Mouse (Mus musculus) hindbrain, embryonic 10.5 days (tissue): ENCODE data around the gene Sdk1. TPM values are rescaled to one million over a fixed set of nuclear protein-coding genes. Genes with fewer than 3 reads are reported as not detected.

Source experiments
- DNase-seq: peaks from one replicate; pipeline ENCODE4 v3.0.0-alpha.2; 2017; ENCODE audit warnings: low spot score
- H3K27ac ChIP-seq: fragments of 300-500 bp; sonication (generic); 2 replicates; pipeline ENCODE4 v1.5.1; 2016; ENCODE audit warnings: mild to moderate bottlenecking, moderate library complexity
- H3K27me3 ChIP-seq: fragments of 300-500 bp; sonication (generic); 2 replicates; pipeline ENCODE4 v1.6.1; 2016; ENCODE audit warnings: mild to moderate bottlenecking; ENCODE audit not compliant: poor library complexity, insufficient read depth, severe bottlenecking
- H3K36me3 ChIP-seq: fragments of 300-500 bp; sonication (generic); 2 replicates; pipeline ENCODE4 v1.6.1; 2016; ENCODE audit warnings: mild to moderate bottlenecking, moderate library complexity
- H3K4me1 ChIP-seq: fragments of 300-500 bp; sonication (generic); replicated peaks from 2 replicates; pipeline ENCODE4 v1.6.1; 2016; ENCODE audit warnings: mild to moderate bottlenecking
- H3K4me3 ChIP-seq: fragments of 300-500 bp; sonication (generic); 2 replicates; pipeline ENCODE4 v1.5.1; 2016; ENCODE audit warnings: mild to moderate bottlenecking, moderate library complexity
- H3K9me3 ChIP-seq: fragments of 300-500 bp; sonication (generic); 2 replicates; pipeline ENCODE4 v1.6.1; 2016; ENCODE audit warnings: mild to moderate bottlenecking, moderate library complexity
- WGBS: fragments of 180-500 bp; shearing (Covaris S2); methylation state at CpG from one replicate; pipeline ENCODE4 v1.1.7; 2016; 5-methylcytosine and 5-hydroxymethylcytosine counted together
- polyA plus RNA-seq: library from polyadenylated mRNA; unstranded; fragments of >200 nt; fragmentation: Nextera tagmentation; extraction: Ambion mirVana; gene quantifications from 2 replicates; pipeline ENCODE4 v1.2.1, GENCODE M21; 2016

The Sdk1 gene
- polyA plus RNA-seq, 1 experiment from 2014 or later, result 0.99 TPM

DNA sequence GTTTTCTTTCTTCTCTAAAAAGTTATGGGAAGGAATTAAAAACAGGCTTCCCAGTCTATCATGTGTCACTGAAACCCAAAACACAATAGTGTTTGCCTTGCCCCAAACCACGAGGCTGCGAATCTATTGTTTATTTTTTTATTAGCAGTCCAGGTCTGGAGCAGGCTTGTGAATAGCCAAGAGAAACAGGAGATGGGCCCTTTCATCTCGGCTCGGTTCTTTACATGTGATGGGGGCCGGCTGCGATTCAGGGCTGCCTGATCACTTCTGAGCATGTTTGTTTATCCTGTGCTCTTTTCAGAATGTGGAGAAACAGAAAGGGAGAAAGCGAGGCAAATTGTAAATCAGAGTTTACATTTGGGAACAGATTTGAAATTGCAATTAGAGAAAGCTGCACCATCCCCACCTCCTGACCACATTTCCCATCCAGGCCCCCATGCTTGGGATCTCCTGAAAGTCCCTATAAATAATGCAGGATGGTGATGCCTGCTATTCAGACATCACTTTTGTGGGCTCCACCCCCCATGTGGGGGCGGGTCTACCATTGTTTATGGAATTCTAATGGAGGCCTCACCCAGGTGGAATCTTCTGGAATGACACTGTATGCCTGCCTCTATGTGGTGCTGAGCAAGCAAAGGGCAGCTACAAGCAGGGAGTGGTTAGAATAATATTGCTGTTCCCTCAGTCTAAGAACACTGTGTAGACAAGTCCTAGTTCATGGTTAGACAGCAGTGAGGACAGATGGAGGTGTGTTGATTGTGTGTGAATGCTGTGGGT lies 301.8 kb downstream of the Sdk1 start:
- peak; percentile 22 for DNase-seq
- H3K4me1 ChIP-seq, result peaks cover 43% of the 10 kb centered on the region
- no peak overlapping the region for H3K4me3 ChIP-seq
- H3K9me3 ChIP-seq, result no peaks in the 10 kb centered on the region
- H3K27me3 ChIP-seq, result no peaks in the 10 kb centered on the region
- no peaks in the 10 kb centered on the region for H3K36me3 ChIP-seq
- WGBS, result 21% methylated on average over 8 of the region's 8 CpGs
- peak overlapping the region; percentile 62 for H3K27ac ChIP-seq

DNA sequence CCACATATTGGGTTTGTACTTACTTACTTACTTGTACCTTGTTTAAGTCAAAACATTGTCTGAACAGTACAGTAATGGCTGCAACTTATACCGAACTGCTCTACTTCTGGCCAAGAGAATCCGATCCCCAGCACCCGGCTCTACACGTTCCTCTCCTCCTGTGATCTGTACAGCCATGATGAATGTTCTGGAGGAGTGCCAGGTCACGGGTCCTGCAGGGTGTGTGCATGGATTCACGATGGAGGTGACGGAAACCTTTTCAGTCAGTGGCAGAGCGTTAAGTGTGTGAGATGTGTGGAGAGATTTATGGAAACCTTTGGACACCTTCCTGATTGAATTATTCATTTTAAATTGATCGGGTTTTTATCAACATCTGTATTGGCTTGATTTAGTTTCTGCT lies 312.2 kb downstream of the Sdk1 start:
- DNase-seq, result no peak

DNA sequence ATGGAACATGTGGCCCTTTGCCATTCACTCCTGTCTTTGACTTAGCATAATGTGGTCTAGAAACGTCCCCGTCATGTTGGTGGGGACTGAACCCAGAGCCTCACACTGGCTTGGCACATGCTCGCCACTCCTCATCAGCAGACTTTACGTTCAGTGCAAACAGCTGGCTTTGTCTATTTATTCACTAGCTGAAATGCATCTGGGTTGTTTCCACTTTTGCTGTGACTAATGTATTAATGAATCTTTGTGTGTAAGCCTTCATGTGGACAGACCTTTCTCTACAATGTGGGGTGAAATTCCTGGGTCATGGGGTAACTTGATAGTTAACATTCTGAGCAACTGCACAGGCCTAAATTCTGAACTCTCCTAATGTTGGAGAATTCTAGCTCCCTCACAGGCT lies 317.4 kb downstream of the Sdk1 start:
- peaks cover 35% of the 10 kb centered on the region for H3K4me1 ChIP-seq
- H3K4me3 ChIP-seq, result no peak overlapping the region
- DNase-seq, result no peak
- no peaks in the 10 kb centered on the region for H3K36me3 ChIP-seq
- H3K27me3 ChIP-seq, result no peaks in the 10 kb centered on the region
- no peaks in the 10 kb centered on the region for H3K9me3 ChIP-seq
- 51% methylated on average over 4 of the region's 4 CpGs for WGBS
- H3K27ac ChIP-seq, result no peak overlapping the region

More for the DNA sequence above, 312.2 kb downstream of the Sdk1 start:
- Histone ChIP-seq H3K4me3 (no peak overlapping the region), H3K4me1 (peaks cover 30% of the 10 kb centered on the region), H3K27ac (no peak overlapping the region), H3K36me3 (no peaks in the 10 kb centered on the region), H3K27me3 (no peaks in the 10 kb centered on the region), H3K9me3 (no peaks in the 10 kb centered on the region)
- WGBS, result 92% methylated on average over 9 of the region's 9 CpGs

DNA sequence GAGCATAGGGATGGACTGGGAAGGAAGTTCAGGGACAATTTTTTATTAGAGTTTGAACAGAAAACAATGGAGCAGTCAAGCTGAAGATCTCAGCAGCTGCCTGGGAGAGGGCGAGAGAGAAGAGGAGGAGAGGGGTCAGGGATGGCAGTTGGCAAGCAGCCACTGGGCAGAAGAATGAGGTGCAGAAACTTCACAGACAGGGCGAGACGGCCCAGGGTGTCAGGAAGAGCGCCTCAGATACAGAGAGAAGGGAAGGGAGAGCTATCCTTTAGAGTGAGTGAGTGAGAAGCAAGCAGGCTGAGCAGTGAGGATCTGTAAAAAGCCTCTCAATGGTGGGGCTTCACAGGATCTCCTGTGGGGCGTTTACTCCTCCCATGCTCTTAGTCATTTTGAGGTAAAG lies 319.0 kb downstream of the Sdk1 start:
- 63% methylated on average over 5 of the region's 5 CpGs for WGBS
- Histone ChIP-seq H3K27ac (no peak overlapping the region), H3K27me3 (no peaks in the 10 kb centered on the region), H3K36me3 (no peaks in the 10 kb centered on the region), H3K4me1 (peaks cover 32% of the 10 kb centered on the region), H3K4me3 (no peak overlapping the region), H3K9me3 (no peaks in the 10 kb centered on the region)
- no peak for DNase-seq

DNA sequence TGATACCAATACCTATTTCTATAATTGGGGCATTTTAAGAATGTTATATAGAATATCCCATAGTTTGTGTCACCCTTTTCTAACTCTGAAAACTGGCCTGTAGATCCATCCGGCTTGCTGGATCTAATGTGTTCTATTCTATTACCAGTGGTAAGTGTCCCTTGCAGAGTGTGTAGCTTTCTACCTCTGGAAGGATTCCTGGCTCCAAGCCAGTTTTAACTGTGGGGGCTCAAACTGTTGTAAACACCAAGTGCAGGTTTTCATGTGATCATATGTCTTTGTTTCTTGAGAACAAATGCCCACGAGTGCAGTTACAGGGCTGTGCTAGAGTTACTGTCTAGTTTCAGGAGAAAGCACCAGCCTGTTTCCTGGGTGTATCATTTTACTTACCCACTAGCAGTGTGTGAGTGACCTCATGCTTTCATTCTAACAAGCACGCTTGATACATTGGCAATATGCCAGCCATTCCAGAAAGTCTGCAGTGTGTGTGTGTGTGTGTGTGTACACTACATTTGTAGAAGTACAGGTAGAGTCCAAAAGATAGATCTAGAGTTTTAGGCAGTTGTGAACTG lies 320.8 kb downstream of the Sdk1 start:
- WGBS, result 81% methylated on average over 3 of the region's 3 CpGs
- Histone ChIP-seq H3K4me3 (no peak overlapping the region), H3K9me3 (no peaks in the 10 kb centered on the region), H3K27ac (no peak overlapping the region), H3K36me3 (no peaks in the 10 kb centered on the region), H3K27me3 (no peaks in the 10 kb centered on the region), H3K4me1 (peaks cover 15% of the 10 kb centered on the region)
- no peak for DNase-seq

DNA sequence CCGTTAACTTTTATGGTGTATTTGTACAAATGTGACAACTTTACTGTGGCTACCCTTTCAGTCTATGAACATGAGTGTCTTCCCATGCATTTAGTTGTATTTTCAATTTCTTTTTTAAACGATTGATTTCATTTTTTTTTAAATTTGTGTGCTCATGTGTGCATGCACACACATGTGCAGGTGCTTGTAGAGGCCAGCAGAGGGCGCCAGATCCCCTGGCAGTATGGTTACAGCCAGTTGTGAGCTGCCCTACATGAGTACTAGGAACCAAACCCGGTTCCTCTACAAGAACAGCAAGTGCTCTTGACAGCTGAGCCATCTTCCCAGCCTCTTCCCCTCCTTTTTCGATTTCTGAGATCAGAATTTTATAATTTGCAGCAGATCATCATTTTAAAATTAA lies 322.9 kb downstream of the Sdk1 start:
- Histone ChIP-seq H3K36me3 (no peaks in the 10 kb centered on the region), H3K9me3 (no peaks in the 10 kb centered on the region), H3K4me1 (0 out of 2 replicates have a peak, but pooled peaks cover 2% of the 10 kb centered on the region), H3K4me3 (no peak overlapping the region), H3K27ac (no peak overlapping the region), H3K27me3 (no peaks in the 10 kb centered on the region)
- no peak for DNase-seq
- 83% methylated on average over 5 of the region's 5 CpGs for WGBS

DNA sequence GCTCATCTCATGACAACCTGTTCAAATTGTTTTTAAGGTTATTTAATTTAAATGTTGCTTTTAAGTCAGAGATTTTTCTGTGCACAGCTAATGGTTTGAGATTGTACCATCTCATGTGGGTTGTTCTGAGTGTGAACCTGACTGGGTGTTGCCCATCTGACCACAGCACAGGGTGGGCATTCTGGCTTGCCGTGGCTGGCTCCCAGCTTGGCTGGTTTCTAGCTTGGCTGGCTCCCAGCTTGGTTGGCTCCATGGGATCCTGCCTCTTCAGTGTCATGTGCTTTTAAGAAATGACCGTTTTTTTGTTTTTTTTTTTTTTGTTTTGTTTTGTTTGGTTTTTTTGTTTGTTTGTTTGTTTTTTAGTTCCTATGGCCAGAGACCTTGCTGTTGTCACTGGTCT lies 326.8 kb downstream of the Sdk1 start:
- Histone ChIP-seq H3K36me3 (no peaks in the 10 kb centered on the region), H3K4me3 (no peak overlapping the region), H3K9me3 (no peaks in the 10 kb centered on the region), H3K4me1 (no peaks in the 10 kb centered on the region), H3K27ac (no peak overlapping the region), H3K27me3 (no peaks in the 10 kb centered on the region)
- no peak for DNase-seq
- WGBS, result 89% methylated on average over 2 of the region's 2 CpGs

DNA sequence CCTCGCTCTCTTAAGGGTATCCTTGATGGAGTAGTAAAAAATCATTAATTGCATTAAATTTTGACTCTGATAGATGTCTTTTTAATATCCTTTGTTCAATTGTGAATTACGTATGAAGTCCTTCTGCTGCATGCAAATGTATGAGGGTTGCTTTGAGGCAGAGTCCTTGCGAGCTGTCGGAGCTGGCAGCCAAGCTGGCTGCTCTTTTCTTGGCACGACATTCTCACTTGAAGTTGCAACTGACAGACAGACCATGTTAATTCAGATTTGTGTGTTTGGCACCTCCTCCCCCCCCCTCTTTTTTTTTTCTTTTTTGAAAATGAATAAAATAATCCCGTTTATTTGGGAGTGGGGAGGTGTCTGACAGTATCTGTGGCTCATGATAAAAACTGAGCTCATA lies 329.2 kb downstream of the Sdk1 start:
- Histone ChIP-seq H3K36me3 (no peaks in the 10 kb centered on the region), H3K4me1 (no peaks in the 10 kb centered on the region), H3K4me3 (no peak overlapping the region), H3K27ac (no peak overlapping the region), H3K9me3 (no peaks in the 10 kb centered on the region), H3K27me3 (no peaks in the 10 kb centered on the region)
- 79% methylated on average over 6 of the region's 6 CpGs for WGBS
- DNase-seq, result no peak

DNA sequence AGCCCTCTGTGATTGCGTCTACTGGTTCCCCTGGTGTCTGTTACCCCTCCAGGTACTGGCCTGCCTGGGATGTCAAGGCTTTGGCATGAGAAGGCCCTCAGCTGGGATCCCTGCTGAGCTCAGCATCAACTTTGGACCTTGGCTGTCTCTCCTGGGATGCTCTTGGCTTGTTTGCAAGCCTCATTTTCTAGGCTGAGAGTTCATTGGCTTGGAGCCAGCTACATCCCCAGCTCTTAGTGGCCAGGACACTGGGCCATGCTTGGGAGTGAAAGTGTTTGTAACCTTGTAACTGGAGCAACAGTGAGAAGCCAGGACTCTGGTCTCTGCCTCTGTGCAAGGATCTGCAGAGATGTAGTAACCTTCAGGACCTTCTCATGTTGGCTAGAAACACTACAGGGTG lies 333.0 kb downstream of the Sdk1 start:
- DNase-seq, result no peak
- Histone ChIP-seq H3K27ac (no peak overlapping the region), H3K27me3 (no peaks in the 10 kb centered on the region), H3K36me3 (no peaks in the 10 kb centered on the region), H3K4me3 (no peak overlapping the region), H3K4me1 (no peaks in the 10 kb centered on the region), H3K9me3 (no peaks in the 10 kb centered on the region)
- 80% methylated on average over 1 of the region's 1 CpGs for WGBS

DNA sequence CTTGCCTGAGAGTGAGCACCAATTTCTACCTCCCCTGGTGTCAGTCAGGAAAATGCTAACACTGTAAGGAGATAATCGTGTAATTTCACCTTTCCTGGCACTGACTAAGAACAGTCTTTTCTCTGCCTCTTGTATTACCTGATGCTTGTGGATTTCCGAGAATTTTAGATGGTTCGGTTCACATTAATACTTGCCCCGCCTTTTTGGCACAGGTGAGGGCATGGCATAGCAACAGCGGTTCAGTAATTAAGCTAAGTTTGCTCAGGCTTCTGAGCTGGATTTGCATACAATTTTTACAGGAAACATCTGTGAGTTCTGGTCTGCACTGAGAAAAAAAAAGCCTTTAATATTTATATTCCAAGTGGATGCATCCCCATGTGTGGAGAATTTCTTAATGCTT lies 350.0 kb downstream of the Sdk1 start:
- Histone ChIP-seq H3K36me3 (no peaks in the 10 kb centered on the region), H3K4me3 (no peak overlapping the region), H3K4me1 (no peaks in the 10 kb centered on the region), H3K27me3 (no peaks in the 10 kb centered on the region), H3K9me3 (no peaks in the 10 kb centered on the region), H3K27ac (no peak overlapping the region)
- DNase-seq, result no peak
- WGBS, result 87% methylated on average over 5 of the region's 5 CpGs

DNA sequence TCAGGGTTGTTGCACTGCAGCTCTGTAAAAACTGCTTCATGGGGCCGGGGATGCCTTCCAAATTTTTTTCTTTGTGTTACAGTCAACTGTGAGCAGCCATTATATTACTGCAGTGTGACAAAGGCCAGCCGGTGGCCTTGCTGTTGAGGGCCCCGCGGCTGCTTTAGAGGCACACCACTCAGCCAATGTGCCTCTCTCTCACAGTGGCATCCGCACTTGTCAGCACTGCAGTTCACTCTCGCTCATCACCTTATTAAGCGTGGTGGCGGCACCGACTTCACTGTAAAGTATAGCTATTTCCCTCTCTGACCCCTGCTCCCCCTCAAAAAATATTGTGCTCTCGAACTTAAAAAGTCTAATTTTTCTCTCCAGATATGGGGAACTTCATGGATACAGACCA lies 371.4 kb downstream of the Sdk1 start:
- no peak overlapping the region for H3K4me3 ChIP-seq
- no peak overlapping the region for H3K27ac ChIP-seq
- 73% methylated on average over 10 of the region's 10 CpGs for WGBS
- DNase-seq, result no peak
- H3K36me3 ChIP-seq, result no peaks in the 10 kb centered on the region
- H3K9me3 ChIP-seq, result no peaks in the 10 kb centered on the region
- 0 out of 2 replicates have a peak, but pooled peaks cover 4% of the 10 kb centered on the region for H3K4me1 ChIP-seq
- no peaks in the 10 kb centered on the region for H3K27me3 ChIP-seq

DNA sequence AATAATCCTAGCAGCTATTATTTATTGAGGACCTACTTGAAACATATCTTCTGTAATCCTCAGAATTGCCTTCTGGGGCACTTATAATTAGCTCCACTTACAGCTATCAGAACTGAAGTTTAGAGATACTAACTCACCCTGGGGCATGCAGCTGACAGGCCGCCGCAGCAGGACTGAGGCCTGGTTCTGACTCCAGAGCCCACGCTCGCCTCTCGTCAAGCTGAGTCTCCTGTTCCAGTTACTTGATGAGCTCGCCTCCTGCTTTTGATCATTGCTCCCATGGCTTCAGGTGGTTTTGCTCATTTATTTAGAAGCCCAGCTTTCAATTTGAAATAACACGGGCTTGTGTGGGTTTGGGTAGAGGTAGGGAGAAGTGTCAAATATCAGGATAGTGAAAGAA lies 374.5 kb downstream of the Sdk1 start:
- Histone ChIP-seq H3K36me3 (no peaks in the 10 kb centered on the region), H3K4me3 (no peak overlapping the region), H3K27me3 (no peaks in the 10 kb centered on the region), H3K4me1 (0 out of 2 replicates have a peak, but pooled peaks cover 4% of the 10 kb centered on the region), H3K27ac (no peak overlapping the region), H3K9me3 (no peaks in the 10 kb centered on the region)
- DNase-seq, result no peak
- WGBS, result 76% methylated on average over 7 of the region's 7 CpGs

DNA sequence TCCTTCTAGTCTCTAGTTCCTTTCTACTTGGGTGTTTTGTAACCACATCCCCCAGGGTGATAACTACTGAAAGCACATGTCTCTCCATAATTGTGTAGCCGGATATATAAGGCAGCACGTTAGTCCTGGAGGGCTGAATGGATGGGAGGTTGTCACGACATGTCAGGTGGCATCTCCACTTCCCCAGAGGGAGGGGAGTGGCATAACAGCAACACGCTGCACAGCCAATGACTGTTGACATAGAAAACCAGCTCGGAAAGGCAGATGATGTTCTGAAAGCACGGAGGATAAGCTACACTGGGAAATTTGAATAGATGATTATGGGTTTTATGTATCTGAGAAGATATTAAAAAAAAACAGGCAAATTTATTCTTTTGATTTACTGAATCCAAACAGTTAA lies 376.4 kb downstream of the Sdk1 start:
- no peak overlapping the region for H3K27ac ChIP-seq
- no peak for DNase-seq
- no peaks in the 10 kb centered on the region for H3K27me3 ChIP-seq
- H3K36me3 ChIP-seq, result no peaks in the 10 kb centered on the region
- 0 out of 2 replicates have a peak, but pooled peaks cover under 1% of the 10 kb centered on the region for H3K4me1 ChIP-seq
- no peak overlapping the region for H3K4me3 ChIP-seq
- no peaks in the 10 kb centered on the region for H3K9me3 ChIP-seq
- 74% methylated on average over 6 of the region's 6 CpGs for WGBS
